Mouse (Mus musculus): ENCODE results near the gene Rhof. TPM values are rescaled to one million over a fixed set of nuclear protein-coding genes. Genes with fewer than 3 reads are reported as not detected.

The Rhof gene
- total and polyA plus RNA-seq, 2 experiments from 2014 or later: 0.71 to 2.1 TPM

GRCm38 (mm10) chr5:123117773-123118172, 14.7 kb downstream of the Rhof start:
- DNase-seq (ENCODE audit: low spot score) (no peak), ATAC-seq (ENCODE audit: insufficient read depth, low read depth) (no peak)
- no peak overlapping the region for H3K4me3 ChIP-seq (ENCODE audit: low read depth, low read length)
- H3K9ac ChIP-seq (replicated peaks; ENCODE audit: low read depth, low read length): no peak overlapping the region
- H3K27ac ChIP-seq (ENCODE audit: low read depth): no peak overlapping the region
- no peaks in the 10 kb centered on the region for H3K27me3 ChIP-seq (ENCODE audit: control insufficient read depth, insufficient read depth, low read length)
- no peaks in the 10 kb centered on the region for H3K36me3 ChIP-seq (replicated peaks; ENCODE audit: control insufficient read depth, insufficient read depth, low read length)
- H3K4me2 ChIP-seq (ENCODE audit: low read depth, low read length): no peak overlapping the region
- H3K4me1 ChIP-seq (ENCODE audit: control insufficient read depth, insufficient read depth): no peaks in the 10 kb centered on the region
- TF ChIP-seq CTCF (IDR thresholded peaks at IDR 0.05; ENCODE audit: low read depth) (no peak), EP300 (IDR thresholded peaks at IDR 0.05; ENCODE audit: low read depth) (no peak)
- 74% methylated on average over 8 of the region's 8 CpGs for WGBS
- no peaks in the 10 kb centered on the region for H3K9me3 ChIP-seq (replicated peaks; ENCODE audit: control insufficient read depth, low read length)

GRCm38 (mm10) chr5:123117257-123117656, 15.2 kb downstream of the Rhof start:
- H3K4me2 ChIP-seq (ENCODE audit: low read depth, low read length): no peak overlapping the region
- WGBS: 25% methylated on average over 10 of the region's 10 CpGs
- H3K36me3 ChIP-seq (replicated peaks; ENCODE audit: control insufficient read depth, insufficient read depth, low read length): no peaks in the 10 kb centered on the region
- H3K4me1 ChIP-seq (ENCODE audit: control insufficient read depth, insufficient read depth): no peaks in the 10 kb centered on the region
- H3K9ac ChIP-seq (replicated peaks; ENCODE audit: low read depth, low read length): no peak overlapping the region
- H3K27ac ChIP-seq (ENCODE audit: low read depth): no peak overlapping the region
- H3K4me3 ChIP-seq (ENCODE audit: low read depth, low read length): no peak overlapping the region
- ATAC-seq (ENCODE audit: insufficient read depth, low read depth): peak; percentile 59
- H3K27me3 ChIP-seq (ENCODE audit: control insufficient read depth, insufficient read depth, low read length): no peaks in the 10 kb centered on the region
- TF ChIP-seq EP300 (IDR thresholded peaks at IDR 0.05; ENCODE audit: low read depth) (no peak), CTCF (IDR thresholded peaks at IDR 0.05; ENCODE audit: low read depth) (peak; percentile 78)
- DNase-seq (ENCODE audit: low spot score): peak; percentile 63
- no peaks in the 10 kb centered on the region for H3K9me3 ChIP-seq (replicated peaks; ENCODE audit: control insufficient read depth, low read length)

- Histone ChIP-seq H3K9ac (replicated peaks; ENCODE audit: low read depth, low read length) (no peak overlapping the region), H3K4me2 (ENCODE audit: low read depth, low read length) (no peak overlapping the region), H3K9me3 (replicated peaks; ENCODE audit: control insufficient read depth, low read length) (no peaks in the 10 kb centered on the region), H3K27ac (ENCODE audit: low read depth) (no peak overlapping the region), H3K4me3 (ENCODE audit: low read depth, low read length) (no peak overlapping the region), H3K36me3 (replicated peaks; ENCODE audit: control insufficient read depth, insufficient read depth, low read length) (no peaks in the 10 kb centered on the region), H3K4me1 (ENCODE audit: control insufficient read depth, insufficient read depth) (no peaks in the 10 kb centered on the region), H3K27me3 (ENCODE audit: control insufficient read depth, insufficient read depth, low read length) (no peaks in the 10 kb centered on the region)
- DNase-seq (ENCODE audit: low spot score): no peak
- no peak for TF ChIP-seq CTCF (IDR thresholded peaks at IDR 0.05; ENCODE audit: low read depth)
- TF ChIP-seq EP300 (IDR thresholded peaks at IDR 0.05; ENCODE audit: low read depth): no peak
- no peak for ATAC-seq (ENCODE audit: insufficient read depth, low read depth)
- 60% methylated on average over 8 of the region's 8 CpGs for WGBS
Measured at GRCm38 (mm10) chr5:123116080-123116479, 16.4 kb downstream of the Rhof start.

GRCm38 (mm10) chr5:123114924-123115323, 17.6 kb downstream of the Rhof start:
- H3K4me3 ChIP-seq (ENCODE audit: low read depth, low read length): no peak overlapping the region
- no peak for ATAC-seq (ENCODE audit: insufficient read depth, low read depth)
- no peak for TF ChIP-seq EP300 (IDR thresholded peaks at IDR 0.05; ENCODE audit: low read depth)
- peak; percentile 53 for TF ChIP-seq CTCF (IDR thresholded peaks at IDR 0.05; ENCODE audit: low read depth)
- WGBS: 50% methylated on average over 7 of the region's 7 CpGs
- no peaks in the 10 kb centered on the region for H3K36me3 ChIP-seq (replicated peaks; ENCODE audit: control insufficient read depth, insufficient read depth, low read length)
- H3K27me3 ChIP-seq (ENCODE audit: control insufficient read depth, insufficient read depth, low read length): no peaks in the 10 kb centered on the region
- H3K27ac ChIP-seq (ENCODE audit: low read depth): no peak overlapping the region
- no peak for DNase-seq (ENCODE audit: low spot score)
- H3K9ac ChIP-seq (replicated peaks; ENCODE audit: low read depth, low read length): no peak overlapping the region
- no peaks in the 10 kb centered on the region for H3K9me3 ChIP-seq (replicated peaks; ENCODE audit: control insufficient read depth, low read length)
- peaks cover 6% of the 10 kb centered on the region; the same call in 1 of the 2 replicates for H3K4me1 ChIP-seq (ENCODE audit: control insufficient read depth, insufficient read depth)
- H3K4me2 ChIP-seq (ENCODE audit: low read depth, low read length): no peak overlapping the region

- WGBS: 65% methylated on average over 11 of the region's 11 CpGs
- H3K36me3 ChIP-seq (replicated peaks; ENCODE audit: control insufficient read depth, insufficient read depth, low read length): no peaks in the 10 kb centered on the region
- H3K27me3 ChIP-seq (ENCODE audit: control insufficient read depth, insufficient read depth, low read length): no peaks in the 10 kb centered on the region
- H3K4me2 ChIP-seq (ENCODE audit: low read depth, low read length): no peak overlapping the region
- no peak for TF ChIP-seq CTCF (IDR thresholded peaks at IDR 0.05; ENCODE audit: low read depth)
- TF ChIP-seq EP300 (IDR thresholded peaks at IDR 0.05; ENCODE audit: low read depth): no peak
- H3K9ac ChIP-seq (replicated peaks; ENCODE audit: low read depth, low read length): no peak overlapping the region
- H3K27ac ChIP-seq (ENCODE audit: low read depth): no peak overlapping the region
- H3K9me3 ChIP-seq (replicated peaks; ENCODE audit: control insufficient read depth, low read length): no peaks in the 10 kb centered on the region
- no peak overlapping the region for H3K4me3 ChIP-seq (ENCODE audit: low read depth, low read length)
- ATAC-seq (ENCODE audit: insufficient read depth, low read depth) (no peak), DNase-seq (ENCODE audit: low spot score) (no peak)
- H3K4me1 ChIP-seq (ENCODE audit: control insufficient read depth, insufficient read depth): peaks cover 8% of the 10 kb centered on the region; the same call in 1 of the 2 replicates
Measured at GRCm38 (mm10) chr5:123114109-123114508, 18.4 kb downstream of the Rhof start.

GRCm38 (mm10) chr5:123110296-123110721, 22.2 kb downstream of the Rhof start:
- Histone ChIP-seq H3K4me3 (ENCODE audit: low read depth, low read length) (no peak overlapping the region), H3K27me3 (ENCODE audit: control insufficient read depth, insufficient read depth, low read length) (no peaks in the 10 kb centered on the region), H3K27ac (ENCODE audit: low read depth) (no peak overlapping the region), H3K4me2 (ENCODE audit: low read depth, low read length) (no peak overlapping the region), H3K4me1 (ENCODE audit: control insufficient read depth, insufficient read depth) (peaks cover 8% of the 10 kb centered on the region; the same call in 1 of the 2 replicates), H3K9ac (replicated peaks; ENCODE audit: low read depth, low read length) (no peak overlapping the region), H3K9me3 (replicated peaks; ENCODE audit: control insufficient read depth, low read length) (no peaks in the 10 kb centered on the region), H3K36me3 (replicated peaks; ENCODE audit: control insufficient read depth, insufficient read depth, low read length) (no peaks in the 10 kb centered on the region)
- 64% methylated on average over 13 of the region's 13 CpGs for WGBS
- no peak for ATAC-seq (ENCODE audit: insufficient read depth, low read depth)
- no peak for TF ChIP-seq EP300 (IDR thresholded peaks at IDR 0.05; ENCODE audit: low read depth)
- TF ChIP-seq CTCF (IDR thresholded peaks at IDR 0.05; ENCODE audit: low read depth): no peak
- no peak for DNase-seq (ENCODE audit: low spot score)
